9 mouse cellular contexts compared by ENCODE assay signal in the genomic region with DNA sequence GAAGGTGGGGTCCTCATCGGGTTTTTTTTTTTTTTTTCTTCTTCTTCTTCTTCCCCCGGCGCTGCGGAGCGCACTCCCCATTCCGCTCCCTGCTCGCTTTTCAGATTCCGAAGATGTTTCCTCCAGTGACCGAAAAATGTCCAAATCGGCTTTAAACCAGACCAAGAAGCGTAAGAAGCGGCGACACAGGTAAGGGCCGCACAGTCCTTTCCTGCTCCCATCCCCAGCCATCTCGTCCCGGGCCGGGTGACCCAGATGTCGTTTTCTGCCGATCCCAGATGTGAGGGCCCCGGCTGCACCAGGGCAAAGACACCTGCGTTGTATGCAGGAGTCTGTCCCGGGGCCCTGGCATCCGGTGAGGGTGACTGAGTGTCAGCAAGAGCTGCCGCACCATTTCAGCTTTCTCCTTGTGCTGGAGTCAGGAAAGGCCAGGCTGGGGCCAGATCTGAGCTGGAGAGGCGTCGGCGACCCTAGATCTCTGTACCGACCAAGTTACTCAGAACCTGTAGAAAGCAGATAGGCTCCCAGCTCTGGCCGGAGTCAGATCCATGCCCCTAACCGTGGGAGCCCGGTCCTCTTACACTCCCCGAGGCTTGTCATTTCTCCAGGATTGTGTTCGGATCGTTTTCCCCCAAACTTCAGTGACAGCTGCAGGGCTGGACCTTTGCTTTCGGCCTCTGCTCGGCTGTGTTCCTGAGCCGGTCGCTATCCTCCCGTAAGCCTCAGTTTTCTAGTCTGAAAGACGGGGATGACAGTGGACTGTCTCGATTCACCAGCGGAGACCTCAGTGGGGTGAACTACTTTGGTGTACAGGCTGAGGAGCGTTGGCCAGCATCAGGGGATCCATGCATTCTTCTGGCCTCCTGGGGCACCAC. TPM values are rescaled to one million over a fixed set of nuclear protein-coding genes. Genes with fewer than 3 reads are reported as not detected.
DNase-seq lines count a peak whose midpoint lies in the region; ATAC-seq lines count a peak whose summit lies in the region.
"Had no signal": no experiment of that assay in that cellular context is flagged by ENCODE, and none has a peak within 500 bp of the region (broad histone marks: within the 10 kb centered on the region; RNA-seq: fewer than 3 reads in every experiment).

No protein-coding gene starts in this region.

- H3K4me3 ChIP-seq in hindbrain, embryonic 15.5 days, result 0 out of 2 replicates have a peak overlapping the region, but pooled peaks have one; percentile 12
- 0 out of 2 replicates have a peak overlapping the region, but pooled peaks have one; percentile 5 for H3K4me3 ChIP-seq in stomach, embryonic 15.5 days (replicated peaks)

- H3K27ac ChIP-seq in hindbrain, embryonic 15.5 days (replicated peaks), result no peak overlapping the region
- H3K27ac ChIP-seq in stomach, embryonic 15.5 days, result no peak overlapping the region
- H3K27ac ChIP-seq: liver, embryonic 14.5 days had no signal

- H3K9ac ChIP-seq in hindbrain, embryonic 15.5 days, result no peak overlapping the region
- H3K9ac ChIP-seq in stomach, embryonic 15.5 days, result no peak overlapping the region
- H3K9ac ChIP-seq: liver, embryonic 14.5 days had no signal

- peaks cover 17% of the 10 kb centered on the region for H3K4me1 ChIP-seq in hindbrain, embryonic 15.5 days (replicated peaks)
- peaks cover 12% of the 10 kb centered on the region; the same call in 1 of the 2 replicates for H3K4me1 ChIP-seq in stomach, embryonic 15.5 days

- no peaks in the 10 kb centered on the region for H3K36me3 ChIP-seq in hindbrain, embryonic 15.5 days
- H3K36me3 ChIP-seq in stomach, embryonic 15.5 days, result no peaks in the 10 kb centered on the region

- no peak overlapping the region for H3K4me2 ChIP-seq in hindbrain, embryonic 15.5 days
- peak overlapping the region; percentile 3; the same call in 1 of the 2 replicates for H3K4me2 ChIP-seq in stomach, embryonic 15.5 days

- peaks cover 81% of the 10 kb centered on the region for H3K27me3 ChIP-seq in hindbrain, embryonic 15.5 days
- H3K27me3 ChIP-seq in stomach, embryonic 15.5 days (replicated peaks), result peaks cover 69% of the 10 kb centered on the region

- ATAC-seq in hindbrain, embryonic 15.5 days (ENCODE audit: low FRiP score, low read depth), result no peak
- no peak for ATAC-seq in stomach, embryonic 15.5 days (ENCODE audit: insufficient read depth, low FRiP score, low read depth)
- ATAC-seq in erythroblast, adult 5-6 weeks (replicated peaks; ENCODE audit: low FRiP score, poor library complexity, severe bottlenecking), result no peak

- DNase-seq in adrenal gland, adult 2 months, result peak; percentile 32
- DNase-seq in adrenal gland, adult 18-20 months (ENCODE audit: low spot score in 2 of 2), result no peak
- DNase-seq in lung, postnatal 4 days, result peak; percentile 10 to 31
- no peak for DNase-seq in lung, postnatal 36 days
- no peak for DNase-seq in right cerebral cortex, postnatal 14 days

- WGBS in hindbrain, embryonic 15.5 days, result 1% methylated on average over 43 of the region's 43 CpGs
- 2% methylated on average over 43 of the region's 43 CpGs for WGBS in stomach, embryonic 15.5 days

- H3K9me3 ChIP-seq in hindbrain, embryonic 15.5 days, result no peaks in the 10 kb centered on the region
- H3K9me3 ChIP-seq in stomach, embryonic 15.5 days, result no peaks in the 10 kb centered on the region

RNA-seq across cellular contexts. Expression of gene Vsx2, which starts 2.1 kb away (rescaled TPM):
- total RNA-seq in adrenal gland, adult 2 months (2021), result not detected
- polyA plus RNA-seq in adrenal gland, adult 2 months (2012; rRNA removed), result not detected in 2 replicates
- total RNA-seq in adrenal gland, adult 18-20 months (2021), result not detected
- 3.6 TPM in 2 replicates for polyA plus RNA-seq in hindbrain, embryonic 15.5 days (2015; fragmentation: Nextera tagmentation; extraction: Ambion mirVana)
- 0.04 TPM in 1 of 2 replicates, not detected in the other for polyA plus RNA-seq in stomach, embryonic 15.5 days (2015; fragmentation: Nextera tagmentation; extraction: Ambion mirVana)
- not detected in 2 replicates for total RNA-seq in erythroblast, adult 5-6 weeks (2015; ENCODE audit: low replicate concordance)
- total RNA-seq in erythroblast, adult 5-6 weeks (2017; ENCODE audit: low replicate concordance), result not detected in 2 replicates
- polyA plus RNA-seq: liver, embryonic 14.5 days had no signal

RNA-seq across cellular contexts. Expression of gene Abcd4, which starts 45.5 kb away (rescaled TPM):
- total RNA-seq in adrenal gland, adult 2 months (2021), result 10 to 100 TPM; 12.1 to 12.4 TPM
- polyA plus RNA-seq in adrenal gland, adult 2 months (2012; rRNA removed), result 27.7 and 30.3 TPM in 2 replicates
- 10 to 100 TPM; 11.8 to 12.1 TPM for total RNA-seq in adrenal gland, adult 18-20 months (2021)
- polyA plus RNA-seq in hindbrain, embryonic 15.5 days (2015; fragmentation: Nextera tagmentation; extraction: Ambion mirVana), result 13.8 and 15.4 TPM in 2 replicates
- 12.5 and 13.2 TPM in 2 replicates for polyA plus RNA-seq in stomach, embryonic 15.5 days (2015; fragmentation: Nextera tagmentation; extraction: Ambion mirVana)
- total RNA-seq in erythroblast, adult 5-6 weeks (2015; ENCODE audit: low replicate concordance), result 0.38 and 2.3 TPM in 2 replicates
- total RNA-seq in erythroblast, adult 5-6 weeks (2017; ENCODE audit: low replicate concordance), result 0.77 and 2.0 TPM in 2 replicates

Comparison
In these comparisons a context has a peak if more than half of its experiments do, and no peak if none do; other contexts are left out.
1. DNase-seq: peak in adrenal gland, adult 2 months (single experiment) and lung, postnatal 4 days (2 of 2); none in adrenal gland, adult 18-20 months (0 of 2), lung, postnatal 36 days (single experiment) and right cerebral cortex, postnatal 14 days (single experiment).